Mouse (Mus musculus) cerebellum, adult 2 months (tissue): ENCODE measurements around the gene Gm42906. TPM values are rescaled to one million over a fixed set of nuclear protein-coding genes. Genes with fewer than 3 reads are reported as not detected.

Experiments used
- DNase-seq, 2 experiments: peaks; one replicate each; pipeline ENCODE4 v3.0.0; 2021
- H3K27ac ChIP-seq: fragments of 200-500 bp; 2 replicates; pipeline ENCODE4 v1.5.1; 2012; ENCODE audit warnings: low read length, control low read depth, inconsistent platforms; ENCODE audit not compliant: insufficient read depth
- H3K27me3 ChIP-seq: fragments of 200-500 bp; 2 replicates; pipeline ENCODE4 v1.6.1; 2012; ENCODE audit warnings: inconsistent platforms, mild to moderate bottlenecking, low read length, moderate library complexity; ENCODE audit not compliant: control insufficient read depth, insufficient read depth
- H3K4me1 ChIP-seq: fragments of 200-500 bp; 2 replicates; pipeline ENCODE4 v1.6.1; 2011; ENCODE audit warnings: low read length; ENCODE audit not compliant: control insufficient read depth, insufficient read depth
- H3K4me3 ChIP-seq: fragments of 200-500 bp; replicated peaks from 2 replicates; pipeline ENCODE3; 2011; ENCODE audit warnings: mild to moderate bottlenecking, low read depth, low read length, control low read depth; ENCODE audit not compliant: insufficient read depth
- CTCF ChIP-seq: fragments of 200-500 bp; IDR thresholded peaks from 2 replicates; pipeline ENCODE4 v1.5.1; 2011; ENCODE audit warnings: low read depth, mild to moderate bottlenecking, control low read depth, low read length, moderate library complexity, borderline replicate concordance; ENCODE audit not compliant: insufficient read depth
- POLR2A ChIP-seq: fragments of 200-500 bp; IDR thresholded peaks from 2 replicates; pipeline ENCODE4 v1.6.1; 2011; ENCODE audit warnings: low read length, control low read depth, borderline replicate concordance; ENCODE audit not compliant: insufficient read depth
- WGBS: fragments of 180-500 bp; shearing (Covaris S2); methylation state at CpG from one replicate; pipeline ENCODE4 v1.1.7; 2018; 5-methylcytosine and 5-hydroxymethylcytosine counted together
- polyA plus RNA-seq: library from polyadenylated mRNA; depleted of rRNA; stranded (reverse); fragments of >200 nt; gene quantifications from 2 replicates; pipeline ENCODE4 v1.2.3, GENCODE M21; 2012

Gm42906 gene
- polyA plus RNA-seq, 1 experiment = not detected

DNA sequence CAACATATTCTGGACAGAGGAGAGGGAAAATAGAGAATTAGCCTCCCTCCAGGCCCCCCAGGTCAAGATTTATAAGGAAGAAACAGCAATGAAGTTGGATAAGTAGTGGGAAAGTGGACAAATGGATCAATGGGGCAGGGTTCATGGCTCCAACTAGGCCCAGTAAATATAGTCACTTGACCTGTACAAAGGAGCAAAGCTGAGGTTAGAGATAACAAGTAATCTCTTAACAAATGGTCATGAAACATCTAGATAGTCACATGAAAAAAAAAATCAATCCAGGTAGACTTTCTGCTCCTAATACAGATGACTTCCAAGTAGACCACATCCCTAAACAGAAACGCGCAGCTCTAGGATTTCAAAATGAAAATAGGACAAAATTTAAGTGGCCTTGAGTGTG lies 350.0 kb downstream of the Gm42906 start:
- H3K27me3 ChIP-seq = no peaks in the 10 kb centered on the region
- TF ChIP-seq CTCF = no peak
- TF ChIP-seq POLR2A = no peak
- no peak overlapping the region for H3K27ac ChIP-seq
- H3K4me1 ChIP-seq = no peaks in the 10 kb centered on the region
- no peak overlapping the region for H3K4me3 ChIP-seq
- 97% methylated on average over 2 of the region's 2 CpGs for WGBS
- no peak for DNase-seq

DNA sequence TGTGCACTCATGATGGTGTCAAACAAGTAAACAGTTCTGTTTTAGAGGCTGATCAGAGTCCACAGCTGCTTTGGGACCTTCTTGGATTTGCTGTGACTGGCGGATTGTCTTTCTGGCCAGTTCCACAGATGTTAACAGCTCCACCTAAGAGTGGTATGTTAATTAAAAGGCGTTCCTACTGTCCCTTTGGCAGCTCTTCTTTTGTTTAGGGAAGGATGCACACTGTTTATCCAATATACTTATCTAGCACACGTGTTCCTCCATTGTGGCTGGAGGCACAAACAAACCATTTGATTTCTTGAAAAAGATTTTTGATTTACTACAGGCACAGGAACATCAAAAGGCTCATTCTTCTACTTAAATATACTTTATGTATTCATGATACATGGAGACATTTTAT lies 351.0 kb downstream of the Gm42906 start:
- WGBS = 62% methylated on average over 3 of the region's 3 CpGs
- H3K27me3 ChIP-seq = no peaks in the 10 kb centered on the region
- TF ChIP-seq CTCF (no peak), POLR2A (no peak)
- H3K27ac ChIP-seq = no peak overlapping the region
- H3K4me1 ChIP-seq = no peaks in the 10 kb centered on the region
- no peak overlapping the region for H3K4me3 ChIP-seq
- no peak for DNase-seq

DNA sequence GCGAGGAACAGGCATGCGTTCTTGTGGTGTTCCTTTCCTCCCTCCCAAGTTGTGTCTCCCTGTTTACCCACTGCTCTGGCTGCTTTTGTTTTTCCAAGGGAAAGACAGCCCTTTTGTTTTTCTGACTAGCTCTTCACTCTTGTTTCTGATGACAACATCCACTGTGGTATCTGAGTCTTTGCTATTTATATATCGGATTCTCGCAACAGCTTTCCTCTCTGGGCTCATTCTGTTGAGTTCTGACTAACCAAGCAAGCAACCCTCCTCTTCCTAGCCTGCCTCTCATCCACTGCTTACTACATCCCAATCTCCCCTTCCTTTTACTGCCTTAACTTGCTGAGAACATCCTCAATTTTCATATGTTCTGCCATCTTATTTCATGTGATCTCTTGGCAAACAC lies 353.7 kb downstream of the Gm42906 start:
- no peak overlapping the region for H3K27ac ChIP-seq
- WGBS = 87% methylated on average over 4 of the region's 4 CpGs
- TF ChIP-seq POLR2A (no peak), CTCF (no peak)
- H3K4me1 ChIP-seq = no peaks in the 10 kb centered on the region
- H3K4me3 ChIP-seq = no peak overlapping the region
- DNase-seq = no peak
- no peaks in the 10 kb centered on the region for H3K27me3 ChIP-seq

DNA sequence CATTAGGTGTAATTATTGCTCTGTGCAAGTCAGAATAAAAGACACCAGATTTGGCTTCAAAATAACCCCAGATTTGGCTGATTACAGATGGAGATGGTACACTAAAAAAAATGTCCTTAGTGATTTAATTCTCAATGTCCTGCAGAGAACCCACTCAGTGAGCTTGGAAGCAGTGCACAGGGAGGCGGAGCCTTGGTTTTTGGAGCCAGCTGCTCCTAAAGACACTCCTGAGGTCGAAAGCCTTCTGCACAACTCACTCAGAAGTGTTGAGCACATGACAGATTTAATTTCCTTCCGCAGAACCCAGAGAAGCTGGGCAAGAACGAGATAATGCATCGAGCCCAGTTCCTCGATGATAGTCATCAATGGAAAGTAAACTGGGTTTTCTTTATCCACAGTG lies 356.5 kb downstream of the Gm42906 start:
- no peak for DNase-seq
- no peak for TF ChIP-seq CTCF
- no peak for TF ChIP-seq POLR2A
- Histone ChIP-seq H3K27ac (no peak overlapping the region), H3K4me1 (no peaks in the 10 kb centered on the region), H3K27me3 (no peaks in the 10 kb centered on the region), H3K4me3 (no peak overlapping the region)
- WGBS = 30% methylated on average over 6 of the region's 6 CpGs

DNA sequence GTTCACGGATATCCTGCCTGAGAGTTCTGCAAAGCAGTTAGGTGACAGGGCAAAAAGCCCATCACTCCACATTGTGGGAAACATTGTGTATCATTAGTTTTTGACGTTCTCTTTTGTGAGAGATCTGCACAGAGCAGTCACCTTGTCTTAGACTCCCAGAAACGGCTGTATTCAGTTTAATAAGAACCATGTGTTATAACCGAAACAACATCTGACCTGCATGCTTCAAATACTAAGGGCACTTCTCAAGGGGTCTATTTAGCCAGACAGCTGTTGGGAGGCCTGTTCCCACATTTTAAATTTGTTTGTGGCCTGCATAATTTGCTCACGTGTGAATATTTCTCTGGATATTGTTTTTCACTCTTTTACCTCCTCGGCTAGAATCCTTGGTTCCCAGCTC lies 357.1 kb downstream of the Gm42906 start:
- DNase-seq = no peak
- TF ChIP-seq CTCF = no peak
- no peak for TF ChIP-seq POLR2A
- H3K27me3 ChIP-seq = no peaks in the 10 kb centered on the region
- H3K4me1 ChIP-seq = no peaks in the 10 kb centered on the region
- H3K27ac ChIP-seq = no peak overlapping the region
- WGBS = 77% methylated on average over 6 of the region's 6 CpGs
- H3K4me3 ChIP-seq = no peak overlapping the region

DNA sequence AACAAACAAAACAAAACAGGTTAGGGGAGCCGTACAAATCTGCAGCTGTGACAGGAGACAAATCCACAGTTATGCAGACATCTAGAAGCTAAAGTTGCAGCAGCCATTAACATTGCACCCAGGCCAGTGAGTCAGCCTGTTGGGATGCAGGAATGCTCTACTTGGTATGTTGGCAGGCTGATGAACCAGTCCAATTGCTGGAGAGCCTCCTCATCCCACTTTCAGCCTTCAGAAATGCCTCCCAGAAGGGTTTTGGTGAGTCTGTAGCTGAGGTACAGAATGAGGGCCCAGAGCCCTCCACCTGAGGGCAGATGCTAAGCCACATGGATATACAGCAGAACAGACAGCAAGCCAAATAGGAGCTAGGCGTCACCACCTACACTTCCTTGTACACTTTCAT lies 358.4 kb downstream of the Gm42906 start:
- no peak overlapping the region for H3K4me3 ChIP-seq
- H3K27ac ChIP-seq = no peak overlapping the region
- WGBS = 98% methylated on average over 2 of the region's 2 CpGs
- TF ChIP-seq CTCF = no peak
- TF ChIP-seq POLR2A = no peak
- no peak for DNase-seq
- H3K4me1 ChIP-seq = no peaks in the 10 kb centered on the region
- no peaks in the 10 kb centered on the region for H3K27me3 ChIP-seq

DNA sequence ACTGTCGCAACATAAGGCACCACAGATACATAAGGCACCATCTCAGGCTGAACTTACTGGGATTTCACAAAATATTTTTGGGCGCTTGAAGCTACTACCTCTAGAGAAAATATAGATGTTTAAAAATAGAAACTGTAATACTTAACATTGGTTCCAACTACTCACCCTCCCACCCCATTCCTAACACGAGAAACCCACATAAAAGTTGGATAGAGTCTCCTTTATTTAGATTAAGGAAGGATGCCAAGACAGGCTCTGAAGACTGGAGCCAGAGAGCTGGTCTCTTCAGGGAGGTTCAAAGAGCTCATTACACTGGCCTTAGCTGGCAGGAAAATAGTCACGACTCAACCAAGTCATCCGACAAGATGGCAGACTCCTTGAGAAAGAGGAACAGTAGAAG lies 361.9 kb downstream of the Gm42906 start:
- H3K27me3 ChIP-seq = no peaks in the 10 kb centered on the region
- H3K4me3 ChIP-seq = no peak overlapping the region
- WGBS = 57% methylated on average over 5 of the region's 5 CpGs
- no peak for TF ChIP-seq POLR2A
- no peak for TF ChIP-seq CTCF
- no peaks in the 10 kb centered on the region for H3K4me1 ChIP-seq
- no peak overlapping the region for H3K27ac ChIP-seq
- DNase-seq = no peak

DNA sequence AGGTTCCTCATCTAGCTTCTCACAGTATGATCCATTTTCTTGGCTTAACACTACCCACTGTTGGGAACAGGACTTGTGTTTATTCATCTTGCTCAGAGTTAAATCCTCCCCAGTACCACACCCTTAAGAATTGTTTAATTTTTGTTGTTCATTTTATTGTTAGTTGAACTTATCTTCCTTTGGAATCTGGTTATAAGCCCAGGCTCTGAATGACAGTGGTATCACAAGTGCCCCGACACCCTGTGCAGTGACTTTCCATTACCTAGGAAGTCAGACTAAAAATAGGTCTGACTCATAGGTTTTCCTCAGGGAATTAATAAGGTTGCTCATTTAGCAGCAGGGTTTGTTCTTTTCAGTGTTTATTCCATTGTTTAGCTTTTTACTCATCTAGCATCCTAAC lies 362.7 kb downstream of the Gm42906 start:
- Histone ChIP-seq H3K27me3 (no peaks in the 10 kb centered on the region), H3K4me3 (no peak overlapping the region), H3K27ac (no peak overlapping the region), H3K4me1 (no peaks in the 10 kb centered on the region; the same call in 1 of the 2 replicates)
- 48% methylated on average over 1 of the region's 1 CpGs for WGBS
- no peak for TF ChIP-seq CTCF
- DNase-seq = peak in 1 of 2 experiments; percentile 21

DNA sequence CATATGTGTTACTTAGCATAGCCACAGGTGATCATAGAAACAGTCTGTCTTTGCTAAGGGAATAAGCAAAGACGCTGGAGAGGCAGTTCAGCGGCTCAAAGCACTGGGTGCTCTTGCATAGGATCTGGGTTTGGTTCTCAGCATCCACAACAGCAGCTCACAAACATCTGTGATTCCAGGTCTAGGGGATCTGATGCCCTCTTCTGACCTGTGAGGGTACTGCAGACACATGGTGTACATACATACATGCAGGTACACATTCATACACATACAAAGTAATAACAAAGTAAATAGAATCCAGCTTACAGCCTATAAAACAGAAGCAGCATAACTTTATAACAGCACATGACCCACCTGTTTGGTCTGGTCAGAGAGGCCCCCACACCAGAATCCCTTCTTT lies 366.0 kb downstream of the Gm42906 start:
- Histone ChIP-seq H3K27ac (no peak overlapping the region), H3K4me3 (no peak overlapping the region), H3K27me3 (no peaks in the 10 kb centered on the region), H3K4me1 (no peaks in the 10 kb centered on the region; the same call in 1 of the 2 replicates)
- TF ChIP-seq POLR2A = no peak
- no peak for TF ChIP-seq CTCF
- 98% methylated on average over 2 of the region's 2 CpGs for WGBS
- no peak for DNase-seq
